Mouse (Mus musculus): Measurements from ENCODE around the gene Pdxk. TPM values are rescaled to one million over a fixed set of nuclear protein-coding genes. Genes with fewer than 3 reads are reported as not detected.

The Pdxk gene
- polyA plus RNA-seq, 1 experiment from 2014 or later: 24.0 TPM

DNA sequence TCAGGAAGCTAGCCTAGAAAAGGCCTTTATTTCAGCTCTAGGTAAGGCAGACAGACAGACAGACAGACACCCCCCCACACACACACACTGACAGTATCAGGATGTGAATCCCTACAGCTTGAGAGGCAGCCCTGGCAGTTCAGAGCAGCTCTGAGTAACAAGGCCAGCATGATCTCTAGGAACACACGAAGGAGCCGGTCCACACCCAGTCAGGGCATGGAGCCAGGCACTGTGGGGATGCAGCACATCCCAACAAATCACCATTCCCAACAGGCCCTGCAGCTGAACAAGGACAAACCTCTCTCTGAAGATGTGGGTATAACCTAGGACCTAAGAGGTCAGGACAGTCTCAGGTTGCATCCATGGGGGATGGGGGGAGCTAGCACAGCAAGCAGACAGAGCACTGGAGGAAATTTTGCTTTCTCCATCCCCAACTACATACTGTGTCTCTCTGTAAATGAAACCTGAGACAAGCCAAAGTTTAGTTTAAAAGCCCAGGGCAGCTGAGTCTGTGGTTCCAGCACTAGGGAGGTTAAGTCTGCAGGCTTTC, 3.1 kb upstream of the Pdxk start:
- no peaks in the 10 kb centered on the region for H3K27me3 ChIP-seq (ENCODE audit: insufficient read depth, low read length)
- DNase-seq (ENCODE audit: low spot score): no peak
- 52% methylated on average over 2 of the region's 2 CpGs for WGBS

DNA sequence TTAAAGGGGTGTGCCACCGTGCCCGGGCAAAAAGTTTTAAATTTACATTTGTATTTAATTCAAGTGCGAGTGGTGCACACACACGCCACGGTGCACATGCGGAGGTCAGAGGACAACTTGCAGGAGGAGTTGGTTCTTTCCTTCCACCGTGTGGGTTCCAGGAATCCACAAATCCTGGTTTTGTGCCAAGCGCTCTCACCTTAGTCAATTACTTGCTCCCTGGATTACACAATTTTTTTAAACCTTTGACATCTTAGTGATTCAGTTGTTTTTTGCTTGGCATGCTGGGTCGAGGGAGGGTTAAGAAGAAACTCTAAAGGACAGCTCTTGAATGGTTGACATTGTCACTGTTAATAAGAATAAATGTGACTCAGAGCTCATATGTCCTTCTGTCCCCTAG, 1.9 kb upstream of the Pdxk start:
- TF ChIP-seq CTCF (IDR thresholded peaks at IDR 0.05; ENCODE audit: low read depth): no peak
- Histone ChIP-seq H3K36me3 (ENCODE audit: insufficient read depth, low read length) (no peaks in the 10 kb centered on the region), H3K27me3 (ENCODE audit: insufficient read depth, low read length) (no peaks in the 10 kb centered on the region), H3K4me3 (replicated peaks; ENCODE audit: low read depth, low read length) (no peak overlapping the region), H3K9ac (ENCODE audit: low read depth, low read length) (no peak overlapping the region), H3K4me1 (replicated peaks; ENCODE audit: insufficient read depth, low read length) (peaks cover 8% of the 10 kb centered on the region; the same call in 1 of the 2 replicates), H3K27ac (no peak overlapping the region), H3K9me3 (replicated peaks; ENCODE audit: low read length) (no peaks in the 10 kb centered on the region), H3K4me2 (ENCODE audit: low read length) (no peak overlapping the region)
- ATAC-seq (replicated peaks; ENCODE audit: low FRiP score, low read depth) (no peak), DNase-seq (ENCODE audit: low spot score) (no peak)
- WGBS: 75% methylated on average over 9 of the region's 9 CpGs

More for the DNA sequence above, 3.1 kb upstream of the Pdxk start:
- no peak for ATAC-seq (replicated peaks; ENCODE audit: low FRiP score, low read depth)
- Histone ChIP-seq H3K4me3 (replicated peaks; ENCODE audit: low read depth, low read length) (no peak overlapping the region), H3K36me3 (ENCODE audit: insufficient read depth, low read length) (no peaks in the 10 kb centered on the region), H3K27ac (no peak overlapping the region), H3K9ac (ENCODE audit: low read depth, low read length) (no peak overlapping the region), H3K4me2 (ENCODE audit: low read length) (no peak overlapping the region), H3K9me3 (replicated peaks; ENCODE audit: low read length) (no peaks in the 10 kb centered on the region), H3K4me1 (replicated peaks; ENCODE audit: insufficient read depth, low read length) (peaks cover 8% of the 10 kb centered on the region; the same call in 1 of the 2 replicates)
- TF ChIP-seq CTCF (IDR thresholded peaks at IDR 0.05; ENCODE audit: low read depth): no peak

GRCm38 (mm10) chr10:78465472-78465871, 697 bp upstream of the Pdxk start:
- Histone ChIP-seq H3K27ac (no peak overlapping the region), H3K36me3 (ENCODE audit: insufficient read depth, low read length) (no peaks in the 10 kb centered on the region), H3K9ac (ENCODE audit: low read depth, low read length) (no peak overlapping the region), H3K27me3 (ENCODE audit: insufficient read depth, low read length) (no peaks in the 10 kb centered on the region), H3K4me3 (replicated peaks; ENCODE audit: low read depth, low read length) (no peak overlapping the region), H3K4me1 (replicated peaks; ENCODE audit: insufficient read depth, low read length) (peaks cover 8% of the 10 kb centered on the region; the same call in 1 of the 2 replicates), H3K4me2 (ENCODE audit: low read length) (no peak overlapping the region), H3K9me3 (replicated peaks; ENCODE audit: low read length) (no peaks in the 10 kb centered on the region)
- no peak for DNase-seq (ENCODE audit: low spot score)
- TF ChIP-seq CTCF (IDR thresholded peaks at IDR 0.05; ENCODE audit: low read depth): no peak
- WGBS: 88% methylated on average over 3 of the region's 3 CpGs
- no peak for ATAC-seq (replicated peaks; ENCODE audit: low FRiP score, low read depth)

GRCm38 (mm10) chr10:78464201-78464791, 479 bp downstream of the Pdxk start:
- no peak for TF ChIP-seq CTCF (IDR thresholded peaks at IDR 0.05; ENCODE audit: low read depth)
- peak overlapping the region; percentile 83 for H3K27ac ChIP-seq

DNA sequence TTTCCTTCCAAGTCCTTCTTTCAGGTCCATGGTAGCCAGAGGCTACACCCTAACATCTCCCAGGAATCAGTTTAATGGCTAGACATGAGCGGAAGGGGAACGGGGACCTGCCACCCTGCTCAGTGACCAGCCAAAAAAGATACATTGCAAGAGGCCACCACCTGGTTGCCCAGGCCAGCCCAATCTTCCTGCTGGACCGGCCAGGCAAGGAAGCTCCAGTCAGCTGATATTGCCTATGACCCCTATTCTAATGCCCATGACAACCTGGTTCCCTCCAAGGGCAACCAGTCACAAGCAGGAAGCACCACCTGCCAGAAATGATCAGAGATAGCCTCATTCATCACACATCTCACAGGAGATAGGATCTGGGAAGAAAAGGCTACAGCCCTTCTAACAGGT, 1.0 kb downstream of the Pdxk start:
- Histone ChIP-seq H3K9ac (ENCODE audit: low read depth, low read length) (peak overlapping the region; percentile 79), H3K4me3 (replicated peaks; ENCODE audit: low read depth, low read length) (peak overlapping the region; percentile 69), H3K9me3 (replicated peaks; ENCODE audit: low read length) (no peaks in the 10 kb centered on the region), H3K4me1 (replicated peaks; ENCODE audit: insufficient read depth, low read length) (peaks cover 8% of the 10 kb centered on the region; the same call in 1 of the 2 replicates), H3K36me3 (ENCODE audit: insufficient read depth, low read length) (no peaks in the 10 kb centered on the region), H3K4me2 (ENCODE audit: low read length) (peak overlapping the region; percentile 99), H3K27ac (peak overlapping the region; percentile 83), H3K27me3 (ENCODE audit: insufficient read depth, low read length) (no peaks in the 10 kb centered on the region)
- 67% methylated on average over 3 of the region's 3 CpGs for WGBS
- no peak for TF ChIP-seq CTCF (IDR thresholded peaks at IDR 0.05; ENCODE audit: low read depth)
- no peak for DNase-seq (ENCODE audit: low spot score)
- ATAC-seq (replicated peaks; ENCODE audit: low FRiP score, low read depth): no peak

More at GRCm38 (mm10) chr10:78464201-78464791, 479 bp downstream of the Pdxk start:
- peaks cover 8% of the 10 kb centered on the region; the same call in 1 of the 2 replicates for H3K4me1 ChIP-seq (replicated peaks; ENCODE audit: insufficient read depth, low read length)
- H3K9ac ChIP-seq (ENCODE audit: low read depth, low read length): peak overlapping the region; percentile 79
- DNase-seq (ENCODE audit: low spot score) (no peak), ATAC-seq (replicated peaks; ENCODE audit: low FRiP score, low read depth) (peak; percentile 9; the same call in 1 of the 2 replicates)
- H3K4me3 ChIP-seq (replicated peaks; ENCODE audit: low read depth, low read length): peak overlapping the region; percentile 69
- H3K27me3 ChIP-seq (ENCODE audit: insufficient read depth, low read length): no peaks in the 10 kb centered on the region
- 1% methylated on average over 32 of the region's 32 CpGs for WGBS
- no peaks in the 10 kb centered on the region for H3K36me3 ChIP-seq (ENCODE audit: insufficient read depth, low read length)
- H3K4me2 ChIP-seq (ENCODE audit: low read length): peak overlapping the region; percentile 99
- H3K9me3 ChIP-seq (replicated peaks; ENCODE audit: low read length): no peaks in the 10 kb centered on the region

- no peak for DNase-seq (ENCODE audit: low spot score)
- ATAC-seq (replicated peaks; ENCODE audit: low FRiP score, low read depth): peak; percentile 38
- Histone ChIP-seq H3K4me2 (ENCODE audit: low read length) (peak overlapping the region; percentile 99), H3K4me1 (replicated peaks; ENCODE audit: insufficient read depth, low read length) (peaks cover 8% of the 10 kb centered on the region; the same call in 1 of the 2 replicates), H3K27me3 (ENCODE audit: insufficient read depth, low read length) (no peaks in the 10 kb centered on the region), H3K27ac (peak overlapping the region; percentile 83), H3K4me3 (replicated peaks; ENCODE audit: low read depth, low read length) (peak overlapping the region; percentile 69), H3K9ac (ENCODE audit: low read depth, low read length) (no peak overlapping the region), H3K9me3 (replicated peaks; ENCODE audit: low read length) (no peaks in the 10 kb centered on the region), H3K36me3 (ENCODE audit: insufficient read depth, low read length) (no peaks in the 10 kb centered on the region)
- no peak for TF ChIP-seq CTCF (IDR thresholded peaks at IDR 0.05; ENCODE audit: low read depth)
- 76% methylated on average over 8 of the region's 8 CpGs for WGBS
These were observed 1.6 kb downstream of the Pdxk start for GRCm38 (mm10) chr10:78462945-78463768.

Data from kidney, postnatal 0 days (tissue).